Mouse (Mus musculus): ENCODE results near the gene Terb2. TPM values are rescaled to one million over a fixed set of nuclear protein-coding genes. Genes with fewer than 3 reads are reported as not detected.

Gene Terb2
- polyA plus RNA-seq, 1 experiment from 2014 or later, result not detected

GRCm38 (mm10) chr2:122233759-122234557, 47.9 kb downstream of the Terb2 start:
- Histone ChIP-seq H3K79me2 (ENCODE audit: inconsistent target) (peaks cover 21% of the 10 kb centered on the region; the same call in 1 of the 2 replicates), H3K36me3 (ENCODE audit: inconsistent target) (no peaks in the 10 kb centered on the region), H3K27ac (peak overlapping the region; percentile 50), H3K4me3 (ENCODE audit: inconsistent target) (peak overlapping the region; percentile 84)
- WGBS (ENCODE audit: missing documents), result 25% methylated on average over 22 of the region's 26 CpGs

- under 1% methylated on average over 29 of the region's 35 CpGs for WGBS (ENCODE audit: missing documents)
- Histone ChIP-seq H3K36me3 (ENCODE audit: inconsistent target) (no peaks in the 10 kb centered on the region), H3K27ac (peak within 1 kb of the TSS; percentile 66), H3K79me2 (ENCODE audit: inconsistent target) (peaks cover 27% of the 10 kb centered on the region; the same call in 1 of the 2 replicates), H3K4me3 (ENCODE audit: inconsistent target) (peak within 1 kb of the TSS; percentile 84)
Observed at GRCm38 (mm10) chr2:122234611-122235288, 48.7 kb downstream of the Terb2 start, which contains the start of gene Sord. Sord (plus strand) TSS chr2:122234749.

- WGBS (ENCODE audit: missing documents), result 12% methylated on average over 2 of the region's 2 CpGs
- Histone ChIP-seq H3K27ac (peak overlapping the region; percentile 66), H3K79me2 (ENCODE audit: inconsistent target) (peaks cover 27% of the 10 kb centered on the region; the same call in 1 of the 2 replicates), H3K36me3 (ENCODE audit: inconsistent target) (no peaks in the 10 kb centered on the region), H3K4me3 (ENCODE audit: inconsistent target) (peak overlapping the region; percentile 84)
Observed at GRCm38 (mm10) chr2:122235425-122235824, 49.4 kb downstream of the Terb2 start.

- no peaks in the 10 kb centered on the region for H3K36me3 ChIP-seq (ENCODE audit: inconsistent target)
- H3K27ac ChIP-seq, result no peak overlapping the region
- peaks cover 27% of the 10 kb centered on the region; the same call in 1 of the 2 replicates for H3K79me2 ChIP-seq (ENCODE audit: inconsistent target)
- no peak overlapping the region for H3K4me3 ChIP-seq (ENCODE audit: inconsistent target)
Observed at GRCm38 (mm10) chr2:122236321-122236720, 50.2 kb downstream of the Terb2 start.

- Histone ChIP-seq H3K36me3 (ENCODE audit: inconsistent target) (no peaks in the 10 kb centered on the region), H3K4me3 (ENCODE audit: inconsistent target) (no peak overlapping the region), H3K79me2 (ENCODE audit: inconsistent target) (peaks cover 27% of the 10 kb centered on the region; the same call in 1 of the 2 replicates), H3K27ac (no peak overlapping the region)
- 100% methylated on average over 2 of the region's 2 CpGs for WGBS (ENCODE audit: missing documents)
Observed at GRCm38 (mm10) chr2:122237891-122238470, 51.9 kb downstream of the Terb2 start.

- Histone ChIP-seq H3K4me3 (ENCODE audit: inconsistent target) (no peak overlapping the region), H3K27ac (no peak overlapping the region), H3K36me3 (ENCODE audit: inconsistent target) (no peaks in the 10 kb centered on the region), H3K79me2 (ENCODE audit: inconsistent target) (peaks cover 27% of the 10 kb centered on the region; the same call in 1 of the 2 replicates)
Observed at GRCm38 (mm10) chr2:122240735-122241134, 54.7 kb downstream of the Terb2 start.

GRCm38 (mm10) chr2:122241226-122241625, 55.2 kb downstream of the Terb2 start:
- WGBS (ENCODE audit: missing documents), result 96% methylated on average over 4 of the region's 4 CpGs
- Histone ChIP-seq H3K4me3 (ENCODE audit: inconsistent target) (no peak overlapping the region), H3K27ac (no peak overlapping the region), H3K36me3 (ENCODE audit: inconsistent target) (0 out of 2 replicates have a peak, but pooled peaks cover under 1% of the 10 kb centered on the region), H3K79me2 (ENCODE audit: inconsistent target) (peaks cover 27% of the 10 kb centered on the region; the same call in 1 of the 2 replicates)

GRCm38 (mm10) chr2:122241935-122242334, 55.9 kb downstream of the Terb2 start:
- H3K36me3 ChIP-seq (ENCODE audit: inconsistent target), result peaks cover 7% of the 10 kb centered on the region; the same call in 1 of the 2 replicates
- WGBS (ENCODE audit: missing documents), result 50% methylated on average over 6 of the region's 6 CpGs
- no peak overlapping the region for H3K27ac ChIP-seq
- H3K4me3 ChIP-seq (ENCODE audit: inconsistent target), result no peak overlapping the region
- H3K79me2 ChIP-seq (ENCODE audit: inconsistent target), result peaks cover 27% of the 10 kb centered on the region; the same call in 1 of the 2 replicates

GRCm38 (mm10) chr2:122243671-122244131, 57.6 kb downstream of the Terb2 start:
- Histone ChIP-seq H3K36me3 (ENCODE audit: inconsistent target) (peaks cover 23% of the 10 kb centered on the region), H3K27ac (no peak overlapping the region), H3K4me3 (ENCODE audit: inconsistent target) (no peak overlapping the region), H3K79me2 (ENCODE audit: inconsistent target) (peaks cover 9% of the 10 kb centered on the region; the same call in 1 of the 2 replicates)
- 13% methylated on average over 3 of the region's 3 CpGs for WGBS (ENCODE audit: missing documents)

GRCm38 (mm10) chr2:122247786-122248185, 61.7 kb downstream of the Terb2 start:
- Histone ChIP-seq H3K4me3 (ENCODE audit: inconsistent target) (no peak overlapping the region), H3K36me3 (ENCODE audit: inconsistent target) (peaks cover 40% of the 10 kb centered on the region), H3K27ac (no peak overlapping the region), H3K79me2 (ENCODE audit: inconsistent target) (no peaks in the 10 kb centered on the region)
- WGBS (ENCODE audit: missing documents), result 94% methylated on average over 10 of the region's 10 CpGs

- H3K79me2 ChIP-seq (ENCODE audit: inconsistent target), result no peaks in the 10 kb centered on the region
- peaks cover 53% of the 10 kb centered on the region for H3K36me3 ChIP-seq (ENCODE audit: inconsistent target)
- WGBS (ENCODE audit: missing documents), result 96% methylated on average over 5 of the region's 5 CpGs
- H3K4me3 ChIP-seq (ENCODE audit: inconsistent target), result no peak overlapping the region
- no peak overlapping the region for H3K27ac ChIP-seq
Observed at GRCm38 (mm10) chr2:122255997-122256396, 69.9 kb downstream of the Terb2 start.

Other genes with a start within 250 kb of the Terb2 start
- gene Ctdspl2, start 230.3 kb upstream of the Terb2 start, polyA plus RNA-seq (2018), result 13.3 to 21.4 TPM (median 15.2 TPM) in 3 replicates
- not detected in 3 replicates for gene Mageb3, start 230.2 kb upstream of the Terb2 start, polyA plus RNA-seq (2018)
- gene Eif3j1, start 157.7 kb upstream of the Terb2 start, polyA plus RNA-seq (2018), result 11.3 to 29.7 TPM (median 23.0 TPM) in 3 replicates
- gene Spg11, start 67.9 kb upstream of the Terb2 start, polyA plus RNA-seq (2018), result 19.6 to 24.9 TPM (median 23.6 TPM) in 3 replicates
- 8,759 to 13,911 TPM (median 12,544 TPM) in 3 replicates for gene B2m, start 38.6 kb upstream of the Terb2 start, polyA plus RNA-seq (2018)
- gene Trim69, start 25.6 kb upstream of the Terb2 start, polyA plus RNA-seq (2018), result 0.07 to 0.12 TPM in 2 of 3 replicates, not detected in the other
- 0.40 to 0.81 TPM in 2 of 3 replicates, not detected in the other for gene Patl2, start 83 bp upstream of the Terb2 start, polyA plus RNA-seq (2018)
- 37.5 to 135 TPM (median 99.9 TPM) in 3 replicates for gene Sord, start 48.5 kb downstream of the Terb2 start, polyA plus RNA-seq (2018)
- not detected in 3 replicates for gene Duox2, start 112.2 kb downstream of the Terb2 start, polyA plus RNA-seq (2018)
- not detected in 3 replicates for gene Duoxa2, start 112.6 kb downstream of the Terb2 start, polyA plus RNA-seq (2018)
- not detected in 3 replicates for gene Duoxa1, start 127.5 kb downstream of the Terb2 start, polyA plus RNA-seq (2018)
- not detected in 3 replicates for gene Duox1, start 129.4 kb downstream of the Terb2 start, polyA plus RNA-seq (2018)
- gene Shf, start 182.9 kb downstream of the Terb2 start, polyA plus RNA-seq (2018), result 0.98 to 1.2 TPM (median 1.1 TPM) in 3 replicates
- gene Slc28a2, start 240.2 kb downstream of the Terb2 start, polyA plus RNA-seq (2018), result 7.0 to 11.5 TPM (median 10.0 TPM) in 3 replicates

All from macrophage (primary cell).